Mouse (Mus musculus): ENCODE measurements at regions not wholly inside any gene's neighbourhood (a gene's known extent, or its start where the extent isn't known, plus 50 kb on each side); places are given as distances from the start of the nearest gene placed in this dataset.

DNA sequence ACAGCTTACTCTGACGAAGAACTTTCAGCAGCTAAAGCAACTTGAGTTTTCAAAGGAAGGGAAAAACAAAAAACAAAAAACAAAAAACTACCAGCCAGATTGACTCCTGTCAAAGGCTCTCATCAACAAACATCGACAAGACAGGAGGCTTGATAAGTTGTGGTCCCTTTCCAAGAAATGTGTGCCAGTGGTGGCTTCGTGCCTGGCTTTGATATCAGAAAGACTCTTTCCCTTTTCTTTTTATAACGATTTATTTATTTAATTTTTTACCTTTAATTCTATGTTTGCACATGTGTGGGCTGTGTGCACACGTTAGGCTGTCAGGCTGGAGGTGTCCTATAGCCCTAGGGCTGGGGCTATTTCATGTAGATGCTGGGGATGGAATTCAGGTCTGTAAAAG lies 60.4 kb downstream of the Dact1 start:
- no peak for DNase-seq (ENCODE audit: low spot score in 2 of 2)

DNA sequence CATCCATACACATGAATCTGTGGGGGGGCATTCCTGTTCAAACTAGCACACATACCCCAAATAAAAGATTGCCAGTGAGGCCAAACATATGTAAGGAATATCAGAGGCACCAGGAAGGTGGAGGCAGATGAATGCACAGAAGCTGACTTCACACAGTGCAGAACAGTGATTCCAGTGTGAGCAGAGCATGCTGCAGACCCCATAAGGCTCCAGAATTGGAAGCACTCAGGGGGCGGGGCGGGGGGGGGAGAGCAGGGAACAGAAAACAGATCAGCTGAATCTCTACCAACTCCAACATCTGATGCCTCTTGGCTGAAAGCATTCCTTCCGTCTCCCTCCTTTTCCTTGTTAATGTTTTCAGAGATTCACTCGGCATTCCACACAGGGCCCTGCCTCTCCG lies 62.3 kb downstream of the Dact1 start:
- DNase-seq (ENCODE audit: low spot score in 2 of 2) = no peak

DNA sequence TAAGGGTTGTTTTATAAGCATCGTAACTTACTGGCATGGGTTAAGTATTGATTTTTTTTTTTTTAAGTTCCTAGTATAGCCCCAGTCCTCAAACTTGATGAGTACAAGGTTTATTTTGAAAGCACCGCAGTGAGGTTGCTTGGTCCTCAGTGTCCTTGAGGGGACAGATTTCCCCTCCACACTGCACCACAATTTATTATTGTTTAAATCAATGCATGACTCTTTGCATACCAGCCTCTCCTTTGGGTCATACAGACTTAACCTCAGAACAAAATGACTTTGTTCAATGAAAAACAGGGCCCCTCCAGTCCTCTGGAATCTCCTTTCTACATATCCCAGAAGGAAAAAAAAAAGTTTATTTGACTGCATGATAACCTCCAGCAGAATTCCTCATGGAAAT lies 63.9 kb downstream of the Dact1 start:
- DNase-seq (ENCODE audit: low spot score in 2 of 2) = no peak

DNA sequence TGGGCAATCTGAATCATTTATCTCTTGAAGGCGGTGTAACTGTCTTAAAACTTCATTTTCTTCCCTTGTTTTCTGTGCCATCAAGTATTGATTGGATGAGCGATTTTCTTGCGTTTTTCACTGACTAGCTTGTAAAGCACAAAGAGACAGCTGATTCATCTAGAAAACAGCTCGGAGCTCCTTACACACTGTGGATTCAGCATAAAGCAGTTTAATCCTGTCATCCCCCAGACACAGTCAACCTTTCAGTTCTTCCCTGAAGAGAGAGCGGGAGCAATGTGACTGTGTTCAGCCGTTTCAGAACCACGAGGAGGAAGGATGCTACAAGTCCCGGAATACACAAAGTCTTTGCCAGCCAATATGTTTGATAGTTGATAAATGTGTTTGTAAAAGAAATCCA lies 66.8 kb downstream of the Dact1 start:
- DNase-seq (ENCODE audit: low spot score in 2 of 2) = no peak

DNA sequence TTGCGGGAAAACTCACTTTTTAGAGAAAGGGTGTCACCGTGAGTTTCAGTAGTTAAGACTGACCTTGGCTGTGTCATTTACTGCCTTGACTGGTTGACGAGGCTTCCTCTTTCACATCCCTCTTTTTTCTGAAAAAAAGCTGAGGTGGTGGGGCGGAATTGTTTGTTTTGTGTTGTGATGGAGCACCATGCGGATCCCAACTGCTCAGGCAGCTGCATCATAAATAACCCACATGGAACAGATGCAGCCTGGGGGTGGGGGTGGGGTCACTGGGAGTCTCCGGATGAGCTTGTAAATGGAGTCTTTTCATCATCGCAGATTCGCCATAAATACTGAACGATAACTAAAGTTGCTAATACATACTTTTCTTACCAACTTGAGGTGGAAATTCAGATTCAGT lies 67.3 kb downstream of the Dact1 start:
- no peak for DNase-seq (ENCODE audit: low spot score in 2 of 2)

DNA sequence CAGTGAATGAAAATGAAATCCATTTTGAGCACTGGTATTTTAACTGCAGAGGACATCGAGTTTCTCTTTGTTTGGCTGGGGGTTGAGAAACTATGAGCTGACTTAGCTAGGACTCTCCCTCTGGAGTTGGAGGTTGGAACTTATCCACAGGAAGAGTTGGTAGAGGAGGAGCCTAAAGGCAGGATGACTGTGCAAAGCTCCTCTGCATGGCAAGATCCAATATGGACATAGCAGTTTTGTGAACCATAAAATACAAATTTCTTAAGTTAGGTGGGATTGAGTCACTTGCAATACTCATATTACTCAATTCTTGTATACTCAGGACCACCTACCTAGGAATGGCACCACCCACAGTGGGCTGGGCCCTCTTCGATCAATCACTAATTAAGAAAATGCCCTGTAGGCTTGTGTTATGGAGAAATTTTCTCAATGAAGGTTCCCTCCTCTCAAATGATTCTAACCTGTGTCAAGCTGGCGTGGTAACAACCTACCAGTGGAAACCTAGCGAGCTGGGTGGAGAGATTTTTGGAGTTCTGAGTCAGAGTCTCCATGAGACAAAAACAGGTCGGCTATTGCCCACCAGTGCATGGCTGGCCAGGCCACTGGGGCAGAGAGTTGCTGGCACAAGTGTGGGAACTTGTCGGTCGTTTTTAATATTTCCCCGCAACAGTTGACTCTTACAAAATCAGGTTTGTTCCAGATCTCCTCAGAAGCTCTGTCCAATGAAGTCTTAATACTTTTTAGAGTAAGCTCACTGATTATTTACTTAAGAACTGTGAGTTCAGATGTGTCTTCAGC lies 70.1 kb downstream of the Dact1 start:
- DNase-seq (ENCODE audit: low spot score in 2 of 2) = no peak

DNA sequence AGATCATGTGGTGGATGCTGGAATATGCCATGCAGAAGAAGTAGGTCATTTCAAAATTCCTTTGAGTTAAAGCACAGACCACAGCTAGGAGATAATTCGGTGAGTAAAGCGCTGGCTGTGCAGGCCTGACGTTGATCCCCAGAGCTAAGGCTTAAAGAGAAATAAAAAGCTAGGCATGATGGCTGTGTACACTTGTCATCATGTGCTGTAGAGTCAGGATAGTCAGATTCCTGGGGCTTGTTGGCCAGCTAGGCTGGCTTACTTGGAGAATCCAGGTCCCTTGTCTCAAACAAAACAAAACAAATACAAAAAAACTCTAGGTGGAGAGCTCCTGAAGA lies 70.7 kb downstream of the Dact1 start:
- DNase-seq (ENCODE audit: low spot score in 2 of 2) = no peak

DNA sequence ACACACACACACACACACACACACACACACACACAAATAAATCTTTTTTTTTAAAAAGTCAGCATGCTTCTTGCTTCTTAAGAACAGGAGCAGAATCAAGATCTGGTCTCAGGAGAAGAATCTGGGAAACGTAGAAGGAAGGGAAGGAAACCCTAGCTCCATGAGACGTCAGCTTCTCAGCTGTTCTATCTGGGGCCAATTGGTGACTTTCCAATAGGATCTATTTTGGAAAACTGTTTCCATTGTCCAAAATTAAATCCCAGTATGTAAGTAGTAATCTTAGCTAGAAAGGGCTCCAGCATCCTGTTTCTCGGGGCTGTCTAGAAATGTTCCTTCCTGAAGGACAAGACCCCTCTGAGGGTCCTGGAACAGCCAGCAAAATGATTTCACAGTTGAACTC lies 76.6 kb downstream of the Dact1 start:
- DNase-seq (ENCODE audit: low spot score in 2 of 2) = no peak

DNA sequence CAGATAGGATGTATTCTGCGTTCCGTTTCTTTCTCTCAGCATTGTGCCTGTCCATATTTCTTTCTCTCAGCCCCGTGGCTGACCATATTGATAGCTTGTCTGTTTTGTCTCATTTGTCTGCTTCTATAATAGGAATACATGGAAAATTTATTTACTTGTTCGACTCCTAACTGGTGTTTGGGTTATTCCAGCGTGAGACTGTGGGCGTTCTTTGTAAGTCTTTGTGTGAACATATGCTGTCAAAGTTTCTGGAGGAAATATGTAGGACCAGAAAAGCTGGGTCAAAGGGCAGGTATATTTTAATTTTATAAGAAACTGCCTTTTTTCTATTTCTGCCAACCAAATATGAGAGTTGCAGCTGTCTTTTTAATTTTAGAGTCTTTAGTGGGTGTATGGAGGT lies 81.8 kb downstream of the Dact1 start:
- DNase-seq (ENCODE audit: low spot score in 2 of 2) = no peak

DNA sequence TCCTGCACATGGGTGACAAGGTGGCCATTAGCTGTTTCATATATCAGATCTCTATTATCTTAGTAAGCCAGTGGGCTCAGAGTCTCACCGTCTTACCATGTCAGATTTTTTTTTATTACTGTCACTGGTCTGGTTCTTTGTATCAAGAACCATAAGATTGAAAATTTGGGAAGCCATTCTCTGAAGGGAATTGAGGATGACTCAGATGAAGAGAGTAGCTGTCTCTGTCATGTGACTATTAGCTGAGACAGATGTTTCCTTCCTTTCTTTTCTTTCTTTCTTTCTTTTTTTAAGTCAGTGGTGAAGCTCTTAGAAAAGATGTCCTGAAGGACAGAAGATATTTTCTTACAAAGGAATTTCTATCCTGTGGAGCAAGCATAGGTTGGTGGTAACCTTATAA lies 84.1 kb downstream of the Dact1 start:
- no peak for DNase-seq (ENCODE audit: low spot score in 2 of 2)

DNA sequence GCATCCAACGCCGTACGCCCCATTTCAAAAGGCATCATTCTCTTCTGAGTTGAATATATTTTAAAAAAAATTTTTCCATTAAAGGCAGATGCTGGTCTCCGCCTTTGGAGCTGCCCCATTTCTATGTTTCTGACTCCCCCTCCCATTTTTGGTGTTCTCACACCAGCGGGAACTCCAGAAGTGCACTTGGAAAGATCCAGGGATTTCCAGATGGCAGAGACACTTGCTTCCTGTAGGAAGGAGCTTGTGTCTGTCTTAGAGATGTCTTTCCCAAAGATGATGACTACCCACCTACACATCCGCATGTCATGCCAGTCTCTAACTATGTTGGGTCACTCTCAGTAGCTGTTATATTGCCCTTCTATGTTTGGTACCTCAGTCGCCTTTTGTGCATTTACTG lies 87.8 kb downstream of the Dact1 start:
- DNase-seq (ENCODE audit: low spot score in 2 of 2) = no peak

DNA sequence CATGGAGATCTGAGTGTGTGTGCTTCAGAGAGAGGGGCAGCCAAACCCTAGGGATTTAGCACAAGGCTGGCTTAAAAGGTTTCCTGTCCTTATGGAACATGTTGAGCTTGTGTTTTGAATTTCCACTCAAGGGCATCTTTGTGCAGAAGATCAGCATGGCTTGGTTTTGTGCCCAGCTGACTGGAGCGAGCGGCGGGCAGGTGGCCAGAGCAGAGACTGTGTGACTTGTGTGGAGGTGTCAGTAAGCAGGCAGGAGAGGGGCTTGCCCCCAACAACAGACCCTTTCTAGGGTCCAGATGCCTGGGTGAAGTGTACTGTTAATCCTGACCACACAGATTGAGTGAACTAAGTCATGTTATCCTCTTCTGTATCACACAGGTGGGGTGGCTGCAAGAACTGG lies 89.0 kb downstream of the Dact1 start:
- DNase-seq (ENCODE audit: low spot score in 2 of 2) = no peak

DNA sequence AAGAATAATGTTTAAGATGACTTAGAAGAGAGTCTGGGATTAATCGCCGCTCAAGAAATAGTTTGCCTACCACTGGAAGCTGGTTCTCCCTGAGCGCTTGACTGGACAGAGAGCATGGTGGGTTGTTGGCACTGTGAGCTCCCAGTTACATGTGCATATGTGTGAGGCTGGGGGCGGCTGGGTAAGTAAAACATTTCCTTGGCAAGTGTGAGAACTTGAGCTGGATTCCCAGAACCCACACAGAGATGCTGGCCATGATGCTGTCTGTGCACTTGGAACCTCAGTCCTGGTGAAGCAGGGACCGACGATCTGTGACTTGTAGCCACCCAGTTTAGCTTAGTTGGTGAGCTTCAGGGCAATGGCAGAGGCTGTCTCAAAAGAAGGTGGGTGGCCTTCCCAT lies 90.5 kb downstream of the Dact1 start:
- DNase-seq (ENCODE audit: low spot score in 2 of 2) = no peak

DNA sequence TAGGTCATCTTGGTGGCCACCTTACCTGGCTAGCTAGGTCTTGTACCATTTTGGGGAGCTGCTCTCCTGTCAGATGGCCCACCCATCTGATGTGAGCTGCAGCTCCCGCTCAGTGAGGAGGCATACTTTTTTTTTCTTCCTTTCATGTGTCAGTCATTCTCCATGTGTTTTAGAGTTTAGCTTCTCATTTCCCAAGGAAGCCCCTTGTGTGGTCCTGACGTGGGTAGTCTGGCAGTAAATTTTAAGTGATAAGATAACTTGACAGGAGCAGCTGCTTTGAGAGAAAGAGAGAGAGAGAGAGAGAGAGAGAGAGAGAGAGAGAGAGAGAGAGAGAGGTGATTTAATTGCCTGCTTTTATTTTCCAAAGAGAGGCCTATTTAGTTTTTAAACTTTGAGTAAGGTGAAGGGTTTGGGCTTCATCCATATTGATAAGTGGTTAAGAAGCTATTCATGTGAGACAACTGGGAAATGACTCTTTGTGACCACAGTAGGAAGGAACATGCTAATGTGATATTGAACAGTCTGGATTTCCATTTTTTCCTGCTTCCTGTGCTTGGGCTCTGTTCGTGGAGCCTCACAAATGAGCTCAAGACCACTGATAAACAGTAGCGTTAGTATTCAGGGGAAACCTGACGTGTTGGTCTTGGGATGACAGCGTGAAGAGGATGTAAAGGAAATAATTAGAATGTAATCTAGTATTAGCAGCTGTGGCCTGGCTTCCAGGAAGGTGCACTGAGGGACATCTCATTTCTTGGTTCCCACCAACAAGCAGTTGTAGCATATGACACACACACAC lies 92.1 kb downstream of the Dact1 start:
- no peak for DNase-seq (ENCODE audit: low spot score in 2 of 2)

DNA sequence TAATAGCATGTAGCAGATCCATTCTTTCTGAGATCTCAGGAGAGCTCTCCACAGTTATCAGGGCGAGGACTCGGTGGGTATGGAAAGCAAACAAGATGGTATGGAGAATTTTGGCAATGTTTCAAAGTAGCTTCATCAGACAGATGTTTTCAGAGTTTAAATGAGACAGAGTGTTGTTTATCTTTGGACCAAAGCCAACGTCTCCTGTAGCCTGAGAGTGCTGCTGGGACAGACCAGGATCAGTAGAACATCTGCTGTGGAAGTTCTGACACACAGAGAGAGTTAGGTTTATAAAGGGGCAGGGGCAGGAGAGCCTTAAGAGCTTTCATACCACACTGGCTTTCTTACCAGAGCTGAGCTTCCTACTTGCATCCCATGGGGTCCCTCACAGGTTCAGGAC lies 97.6 kb downstream of the Dact1 start:
- no peak for DNase-seq (ENCODE audit: low spot score in 2 of 2)

DNA sequence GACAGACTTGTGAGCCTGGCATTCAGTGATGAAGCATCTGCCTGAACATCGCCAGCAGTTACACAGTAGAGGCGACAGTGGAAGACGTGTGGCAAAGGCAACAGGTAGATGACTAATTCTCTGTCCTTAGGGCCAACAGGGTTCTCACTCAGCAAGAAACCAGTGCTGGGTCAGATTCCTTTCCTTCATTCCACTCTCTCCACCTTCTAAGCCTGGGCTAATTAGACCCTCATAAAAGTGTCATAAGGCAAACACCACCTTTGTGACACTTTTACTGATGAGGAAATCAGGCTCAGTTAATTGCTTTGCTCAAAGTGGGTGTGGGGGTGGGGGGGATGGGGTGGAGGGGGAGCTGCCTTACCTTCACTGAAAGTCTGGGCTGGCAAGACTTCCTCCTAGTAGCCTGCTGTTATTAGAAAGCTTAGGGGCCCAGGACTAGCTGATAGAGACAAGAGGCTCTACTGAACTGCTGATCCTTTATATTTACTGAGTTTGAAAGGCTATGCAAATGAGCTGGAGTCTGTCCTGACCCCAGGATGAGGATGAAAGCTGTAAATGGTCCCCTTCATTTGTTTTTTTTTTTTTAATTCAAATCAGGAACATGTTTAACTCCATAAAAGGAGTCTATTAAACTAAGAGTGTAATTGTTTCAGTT lies 98.8 kb downstream of the Dact1 start:
- no peak for DNase-seq (ENCODE audit: low spot score in 2 of 2)

DNA sequence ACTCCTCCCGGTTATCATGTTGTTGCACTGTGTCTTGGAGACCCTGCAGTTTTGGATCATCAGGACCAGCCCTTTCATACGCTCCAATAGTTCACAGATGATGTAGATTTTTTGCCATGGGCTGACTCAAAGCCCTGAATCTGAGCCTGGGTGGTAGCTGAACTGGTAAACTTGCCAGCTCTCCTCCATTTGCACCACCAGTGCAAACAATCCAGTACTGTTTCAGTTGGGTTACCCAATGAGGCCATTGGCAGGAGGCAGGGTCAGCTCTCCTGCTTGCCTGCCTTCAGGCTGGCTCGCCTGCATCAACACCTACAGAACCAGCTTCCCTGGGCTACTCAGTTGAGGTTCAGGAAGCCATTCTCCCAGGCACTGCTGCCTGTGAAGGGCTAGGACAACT lies 102.6 kb downstream of the Dact1 start:
- no peak for DNase-seq (ENCODE audit: low spot score in 2 of 2)

DNA sequence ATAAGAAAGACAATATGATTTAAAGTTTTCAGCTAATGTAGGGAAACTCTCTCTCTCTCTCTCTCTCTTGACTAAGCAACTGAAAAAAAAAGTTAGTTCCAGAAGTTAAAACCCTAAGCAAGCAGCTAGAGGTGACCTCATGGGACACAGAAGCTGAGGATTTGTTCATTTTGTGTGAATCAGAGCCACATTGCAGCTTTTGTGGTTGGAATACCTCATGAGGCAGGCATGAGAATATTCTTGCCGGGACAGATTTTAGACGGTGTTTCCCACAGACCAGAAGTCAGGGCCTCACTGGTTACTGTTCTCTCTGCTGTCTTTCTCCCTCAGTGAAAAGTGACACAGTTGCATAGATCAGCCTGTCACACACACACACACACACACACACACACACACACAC lies 107.3 kb downstream of the Dact1 start:
- no peak for DNase-seq (ENCODE audit: low spot score in 2 of 2)

DNA sequence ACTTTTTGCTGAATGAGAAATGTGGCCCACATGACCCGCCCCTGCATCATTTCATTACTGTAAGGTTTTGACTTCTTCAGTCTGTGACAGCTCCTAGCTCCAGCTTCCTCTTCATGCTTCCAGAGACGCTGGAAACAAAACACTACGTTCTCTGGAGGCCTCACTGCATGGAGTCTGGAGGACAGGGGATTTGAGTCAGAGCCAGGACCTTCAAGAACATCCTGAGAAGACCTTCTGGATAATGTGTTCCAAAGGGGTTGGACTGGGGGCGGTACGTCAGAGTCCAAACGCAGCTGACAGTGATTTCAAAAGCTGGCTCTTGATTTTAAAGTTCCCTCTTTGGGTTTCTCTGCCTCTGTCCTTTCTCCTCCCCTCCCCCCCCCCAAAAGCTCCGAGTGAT lies 108.5 kb downstream of the Dact1 start:
- DNase-seq (ENCODE audit: low spot score in 2 of 2) = no peak

DNA sequence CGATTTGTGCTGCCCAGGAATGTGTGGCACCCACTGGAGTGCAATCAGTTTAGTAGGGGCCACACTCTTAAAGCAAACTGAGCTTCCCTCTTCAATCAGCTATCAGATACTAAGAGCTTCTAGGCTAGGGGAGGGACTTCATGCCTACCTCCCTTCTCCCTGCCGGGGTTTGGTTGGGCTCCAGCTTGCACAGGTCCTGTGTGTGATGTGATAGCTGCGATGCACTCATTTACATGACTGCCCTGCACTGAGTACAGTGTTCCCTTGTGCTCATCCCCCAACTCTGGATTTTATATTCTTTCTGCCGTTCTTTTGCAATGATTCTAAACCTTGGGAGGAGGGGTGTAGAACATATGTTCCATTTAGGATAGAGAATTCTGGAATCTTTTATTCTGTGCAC lies 109.5 kb downstream of the Dact1 start:
- DNase-seq (ENCODE audit: low spot score in 2 of 2) = no peak

DNA sequence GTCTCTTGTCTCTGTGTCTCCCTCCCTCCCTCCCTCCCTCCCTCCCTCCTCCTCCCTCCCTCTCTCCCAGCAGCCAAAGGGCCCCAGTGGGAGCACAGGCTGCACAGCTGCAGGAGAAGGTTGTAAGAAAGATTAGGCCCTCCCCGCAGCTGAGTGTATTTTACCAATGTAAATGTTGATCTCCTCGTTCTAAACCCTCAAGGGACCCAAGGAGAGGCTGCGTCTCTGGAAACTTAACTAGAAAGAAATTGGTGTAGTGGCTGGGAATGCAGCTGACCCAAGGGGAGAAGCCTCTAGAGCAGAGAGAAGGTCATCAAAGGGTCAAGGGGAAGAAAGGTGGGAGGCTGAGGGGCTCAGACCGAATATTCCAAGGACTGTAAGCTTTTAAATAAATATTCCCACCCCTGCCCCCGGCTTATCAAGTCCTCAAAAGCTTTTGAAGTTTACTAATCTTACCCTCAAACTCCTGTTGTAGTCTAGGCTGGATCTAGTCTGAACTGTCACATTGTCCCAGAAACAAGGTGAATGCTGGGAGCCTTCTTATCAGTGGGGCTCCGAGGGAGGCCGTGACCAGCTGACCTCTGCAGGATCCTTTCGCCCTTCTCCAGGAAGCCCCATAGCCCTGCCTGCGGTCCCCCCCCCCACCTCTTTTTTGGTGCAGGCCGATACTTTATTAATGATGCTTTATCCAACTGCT lies 116.5 kb downstream of the Dact1 start:
- DNase-seq (ENCODE audit: low spot score in 2 of 2) = no peak

DNA sequence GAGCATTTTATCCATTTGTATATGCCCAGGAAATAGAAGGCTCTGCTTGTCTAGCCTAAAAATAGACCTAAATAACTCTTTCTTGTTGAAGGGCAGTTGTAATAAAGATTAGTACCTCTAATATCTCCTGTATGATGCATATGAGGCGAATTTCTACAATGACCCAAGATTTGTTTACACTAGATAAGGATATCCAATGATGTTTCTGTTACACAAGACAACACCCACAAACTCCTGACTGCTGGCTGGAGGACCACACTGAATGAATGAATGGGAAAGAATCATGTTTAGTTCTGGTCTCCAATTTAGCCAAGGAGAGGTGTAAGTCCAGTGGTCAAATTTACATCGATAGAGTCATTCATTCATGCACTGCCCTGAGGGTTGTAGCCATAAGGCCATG lies 118.3 kb downstream of the Dact1 start:
- no peak for DNase-seq (ENCODE audit: low spot score in 2 of 2)

Data from spleen, postnatal 10 days (tissue).